ENCODE assay signal across 8 mouse cellular contexts in the genomic region with DNA sequence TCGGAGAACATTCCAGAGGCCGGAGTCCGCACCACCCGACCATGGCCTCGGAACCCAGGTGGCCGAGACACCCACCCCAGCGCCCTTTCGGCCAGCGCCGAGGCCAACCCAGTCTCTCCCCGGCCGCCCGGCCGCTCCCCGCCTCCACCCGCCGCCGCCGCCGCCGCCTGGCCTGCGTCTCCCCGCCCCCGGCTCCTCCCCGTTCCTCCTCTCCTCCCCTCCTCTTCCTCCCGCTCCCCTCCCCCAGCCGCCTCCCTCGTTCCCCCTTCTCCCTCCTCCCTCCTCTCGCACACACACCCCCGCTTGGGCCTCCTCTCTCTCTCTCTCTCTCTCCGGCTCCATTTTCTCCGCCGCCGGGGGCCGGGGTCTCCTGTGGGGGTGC. TPM values are rescaled to one million over a fixed set of nuclear protein-coding genes. Genes with fewer than 3 reads are reported as not detected.
DNase-seq lines count a peak whose midpoint lies in the region; ATAC-seq and TF ChIP-seq lines count a peak whose summit lies in the region.

No protein-coding gene starts in this region.

- WGBS in intestine, embryonic 16.5 days: under 1% methylated on average over 33 of the region's 35 CpGs
- WGBS in limb, embryonic 13.5 days: 1% methylated on average over 24 of the region's 35 CpGs
- WGBS in midbrain, embryonic 13.5 days: under 1% methylated on average over 32 of the region's 35 CpGs
- 2% methylated on average over 29 of the region's 35 CpGs for WGBS in spleen, adult 2 months

- H3K27me3 ChIP-seq in intestine, embryonic 16.5 days (replicated peaks; ENCODE audit: control insufficient read depth, insufficient read depth, low read length): no peaks in the 10 kb centered on the region
- H3K27me3 ChIP-seq in limb, embryonic 13.5 days: no peaks in the 10 kb centered on the region
- no peaks in the 10 kb centered on the region for H3K27me3 ChIP-seq in midbrain, embryonic 13.5 days
- H3K27me3 ChIP-seq in spleen, adult 2 months (ENCODE audit: control insufficient read depth, insufficient read depth, low read length): no peaks in the 10 kb centered on the region

- no peak for TF ChIP-seq POLR2A in spleen, adult 2 months (IDR thresholded peaks at IDR 0.05; ENCODE audit: low read depth, low read length)

- DNase-seq in left cerebral cortex, adult 18-20 months (ENCODE audit: low spot score in 2 of 2): peak; percentile 79 to 86
- no peak for DNase-seq in left cerebral cortex, adult 11 months (ENCODE audit: low spot score)
- peak; percentile 95 for DNase-seq in embryo, embryonic 11 days
- DNase-seq in spleen, adult 2 months (ENCODE audit: low read depth in 1 of 2, low spot score in 2 of 2): peak; percentile 53 to 89

- H3K36me3 ChIP-seq in intestine, embryonic 16.5 days (ENCODE audit: control insufficient read depth, insufficient read depth, low read length): peaks cover 12% of the 10 kb centered on the region
- H3K36me3 ChIP-seq in limb, embryonic 13.5 days: peaks cover 29% of the 10 kb centered on the region
- peaks cover 17% of the 10 kb centered on the region for H3K36me3 ChIP-seq in midbrain, embryonic 13.5 days
- H3K36me3 ChIP-seq in spleen, adult 2 months (ENCODE audit: control insufficient read depth, insufficient read depth, low read length): peaks cover 28% of the 10 kb centered on the region

- H3K4me3 ChIP-seq in intestine, embryonic 16.5 days (ENCODE audit: low read length): peak overlapping the region; percentile 90
- H3K4me3 ChIP-seq in limb, embryonic 13.5 days: peak overlapping the region; percentile 91
- H3K4me3 ChIP-seq in midbrain, embryonic 13.5 days (replicated peaks): peak overlapping the region; percentile 84
- peak overlapping the region; percentile 82 for H3K4me3 ChIP-seq in spleen, adult 2 months (ENCODE audit: extremely low read depth, insufficient read depth, insufficient read length)

- peak overlapping the region; percentile 92 for H3K4me2 ChIP-seq in intestine, embryonic 16.5 days (ENCODE audit: low read depth, low read length)
- peak overlapping the region; percentile 98 for H3K4me2 ChIP-seq in limb, embryonic 13.5 days (replicated peaks)
- peak overlapping the region; percentile 96 for H3K4me2 ChIP-seq in midbrain, embryonic 13.5 days (replicated peaks)

- H3K27ac ChIP-seq in intestine, embryonic 16.5 days (ENCODE audit: low read length): peak overlapping the region; percentile 99
- peak overlapping the region; percentile 99 for H3K27ac ChIP-seq in limb, embryonic 13.5 days
- H3K27ac ChIP-seq in midbrain, embryonic 13.5 days: peak overlapping the region; percentile 99
- peak overlapping the region; percentile 100 for H3K27ac ChIP-seq in spleen, adult 2 months (ENCODE audit: insufficient read depth, low read length)

- TF ChIP-seq CTCF in spleen, adult 2 months (IDR thresholded peaks at IDR 0.05; ENCODE audit: extremely low read depth, insufficient read depth, insufficient read length, insufficient replicate concordance): no peak

- peak overlapping the region; percentile 99 for H3K9ac ChIP-seq in intestine, embryonic 16.5 days (ENCODE audit: low read depth, low read length)
- peak overlapping the region; percentile 98 for H3K9ac ChIP-seq in limb, embryonic 13.5 days
- H3K9ac ChIP-seq in midbrain, embryonic 13.5 days (replicated peaks): peak overlapping the region; percentile 99

- peaks cover 52% of the 10 kb centered on the region for H3K4me1 ChIP-seq in intestine, embryonic 16.5 days (ENCODE audit: control insufficient read depth, insufficient read depth, low read length)
- H3K4me1 ChIP-seq in limb, embryonic 13.5 days: peaks cover 76% of the 10 kb centered on the region
- H3K4me1 ChIP-seq in midbrain, embryonic 13.5 days (replicated peaks): peaks cover 81% of the 10 kb centered on the region
- peaks cover 11% of the 10 kb centered on the region; the same call in 1 of the 2 replicates for H3K4me1 ChIP-seq in spleen, adult 2 months (ENCODE audit: control insufficient read depth, insufficient read depth, insufficient read length)

- H3K9me3 ChIP-seq in intestine, embryonic 16.5 days (ENCODE audit: control insufficient read depth, low read length): no peaks in the 10 kb centered on the region
- no peaks in the 10 kb centered on the region for H3K9me3 ChIP-seq in limb, embryonic 13.5 days
- no peaks in the 10 kb centered on the region for H3K9me3 ChIP-seq in midbrain, embryonic 13.5 days

- ATAC-seq in granulocyte monocyte progenitor cell, adult 5-6 weeks (replicated peaks; ENCODE audit: poor library complexity, severe bottlenecking): peak; percentile 42
- peak; percentile 54 for ATAC-seq in intestine, embryonic 16.5 days
- peak; percentile 42 for ATAC-seq in limb, embryonic 13.5 days (ENCODE audit: low FRiP score, low read depth)
- ATAC-seq in midbrain, embryonic 13.5 days: peak; percentile 38

RNA-seq across cellular contexts. Expression of a gene that starts 0.9 kb away (rescaled TPM):
- 10 to 100 TPM; 58.4 to 64.5 TPM for total RNA-seq in left cerebral cortex, adult 18-20 months (2021)
- total RNA-seq in granulocyte monocyte progenitor cell, adult 5-6 weeks (2014; fragmentation: Nextera tagmentation): 21.1 and 29.7 TPM in 2 replicates
- 25.1 and 34.4 TPM in 2 replicates for total RNA-seq in granulocyte monocyte progenitor cell, adult 5-6 weeks (2017)
- 5.6 and 6.9 TPM in 2 replicates for polyA plus RNA-seq in intestine, embryonic 16.5 days (2015; fragmentation: Nextera tagmentation; extraction: Ambion mirVana)
- polyA plus RNA-seq in limb, embryonic 13.5 days (2015; fragmentation: Nextera tagmentation; extraction: Ambion mirVana): 17.6 and 18.9 TPM in 2 replicates
- 13.3 and 15.3 TPM in 2 replicates for polyA plus RNA-seq in midbrain, embryonic 13.5 days (2015; fragmentation: Nextera tagmentation; extraction: Ambion mirVana)
- 60.4 and 69.5 TPM in 2 replicates for polyA plus RNA-seq in spleen, adult 2 months (2012; rRNA removed)

RNA-seq across cellular contexts. Expression of a gene that starts 2.4 kb away (rescaled TPM):
- total RNA-seq in left cerebral cortex, adult 18-20 months (2021): 1 to 10 TPM; 2.5 to 3.0 TPM
- total RNA-seq in granulocyte monocyte progenitor cell, adult 5-6 weeks (2014; fragmentation: Nextera tagmentation): 64.1 and 75.3 TPM in 2 replicates
- 11.5 and 23.4 TPM in 2 replicates for total RNA-seq in granulocyte monocyte progenitor cell, adult 5-6 weeks (2017)
- polyA plus RNA-seq in intestine, embryonic 16.5 days (2015; fragmentation: Nextera tagmentation; extraction: Ambion mirVana): 12.0 and 12.5 TPM in 2 replicates
- 4.0 and 5.8 TPM in 2 replicates for polyA plus RNA-seq in limb, embryonic 13.5 days (2015; fragmentation: Nextera tagmentation; extraction: Ambion mirVana)
- 2.8 and 3.4 TPM in 2 replicates for polyA plus RNA-seq in midbrain, embryonic 13.5 days (2015; fragmentation: Nextera tagmentation; extraction: Ambion mirVana)
- 68.8 and 91.0 TPM in 2 replicates for polyA plus RNA-seq in spleen, adult 2 months (2012; rRNA removed)

RNA-seq across cellular contexts. Expression of a gene that starts 5.7 kb away (rescaled TPM):
- under 1 TPM; 0.45 to 0.58 TPM for total RNA-seq in left cerebral cortex, adult 18-20 months (2021)
- total RNA-seq in granulocyte monocyte progenitor cell, adult 5-6 weeks (2014; fragmentation: Nextera tagmentation): 1.3 and 1.9 TPM in 2 replicates
- 1.3 and 2.0 TPM in 2 replicates for total RNA-seq in granulocyte monocyte progenitor cell, adult 5-6 weeks (2017)
- polyA plus RNA-seq in intestine, embryonic 16.5 days (2015; fragmentation: Nextera tagmentation; extraction: Ambion mirVana): 2.3 and 2.4 TPM in 2 replicates
- polyA plus RNA-seq in limb, embryonic 13.5 days (2015; fragmentation: Nextera tagmentation; extraction: Ambion mirVana): 3.5 TPM in 2 replicates
- 1.5 and 2.2 TPM in 2 replicates for polyA plus RNA-seq in midbrain, embryonic 13.5 days (2015; fragmentation: Nextera tagmentation; extraction: Ambion mirVana)
- 5.2 and 5.3 TPM in 2 replicates for polyA plus RNA-seq in spleen, adult 2 months (2012; rRNA removed)

RNA-seq across cellular contexts. Expression of a gene that starts 11.5 kb away (rescaled TPM):
- 10 to 100 TPM; 74.2 to 75.9 TPM for total RNA-seq in left cerebral cortex, adult 18-20 months (2021)
- 52.2 and 64.9 TPM in 2 replicates for total RNA-seq in granulocyte monocyte progenitor cell, adult 5-6 weeks (2014; fragmentation: Nextera tagmentation)
- 13.8 and 15.2 TPM in 2 replicates for total RNA-seq in granulocyte monocyte progenitor cell, adult 5-6 weeks (2017)
- polyA plus RNA-seq in intestine, embryonic 16.5 days (2015; fragmentation: Nextera tagmentation; extraction: Ambion mirVana): 190 and 197 TPM in 2 replicates
- 133 and 135 TPM in 2 replicates for polyA plus RNA-seq in limb, embryonic 13.5 days (2015; fragmentation: Nextera tagmentation; extraction: Ambion mirVana)
- polyA plus RNA-seq in midbrain, embryonic 13.5 days (2015; fragmentation: Nextera tagmentation; extraction: Ambion mirVana): 324 and 337 TPM in 2 replicates
- polyA plus RNA-seq in spleen, adult 2 months (2012; rRNA removed): 54.1 and 61.8 TPM in 2 replicates

RNA-seq across cellular contexts. Expression of a gene that starts 12.1 kb away (rescaled TPM):
- 100 to 1,000 TPM; 165 to 169 TPM for total RNA-seq in left cerebral cortex, adult 18-20 months (2021)
- total RNA-seq in granulocyte monocyte progenitor cell, adult 5-6 weeks (2014; fragmentation: Nextera tagmentation): 36.6 and 50.1 TPM in 2 replicates
- total RNA-seq in granulocyte monocyte progenitor cell, adult 5-6 weeks (2017): 19.1 and 19.3 TPM in 2 replicates
- polyA plus RNA-seq in intestine, embryonic 16.5 days (2015; fragmentation: Nextera tagmentation; extraction: Ambion mirVana): 61.8 and 67.9 TPM in 2 replicates
- polyA plus RNA-seq in limb, embryonic 13.5 days (2015; fragmentation: Nextera tagmentation; extraction: Ambion mirVana): 52.9 and 58.4 TPM in 2 replicates
- 86.0 and 100 TPM in 2 replicates for polyA plus RNA-seq in midbrain, embryonic 13.5 days (2015; fragmentation: Nextera tagmentation; extraction: Ambion mirVana)
- 156 and 187 TPM in 2 replicates for polyA plus RNA-seq in spleen, adult 2 months (2012; rRNA removed)
